7 mouse cellular contexts compared by ENCODE assay signal in the genomic region with DNA sequence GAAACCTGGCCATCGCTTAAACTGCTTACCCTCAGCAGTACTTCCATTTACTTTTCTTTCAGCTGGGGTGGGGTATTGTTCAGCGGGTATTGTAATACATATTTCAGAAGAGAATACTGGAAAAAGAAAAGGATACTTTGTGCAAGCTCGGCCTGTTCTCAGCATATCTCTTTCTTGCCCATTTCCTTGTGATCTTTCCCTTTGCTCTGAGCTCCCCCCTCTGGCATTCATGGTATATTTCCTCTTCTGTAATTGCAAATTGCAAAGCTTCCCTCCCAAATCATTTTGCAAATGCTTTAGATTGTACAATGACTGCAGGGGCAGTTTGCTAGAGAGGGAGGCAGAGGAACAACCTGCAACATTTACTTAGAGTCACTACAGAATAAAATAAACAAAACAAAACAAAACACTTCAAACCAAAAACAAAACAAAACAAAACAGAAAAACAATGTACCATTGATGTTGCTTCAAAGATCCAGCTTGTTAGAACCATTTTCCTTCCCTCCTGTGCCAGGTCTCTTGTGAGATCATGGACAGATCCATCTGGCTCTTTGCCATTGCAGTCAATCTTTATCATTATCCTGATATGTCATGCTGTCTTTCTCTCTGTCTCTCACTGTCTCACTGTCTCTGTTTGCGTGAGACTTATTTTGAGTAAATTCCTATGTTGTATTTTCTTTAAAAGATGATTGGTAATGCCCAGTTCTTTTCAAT.
A peak's percentile ranks its signal among the peaks of the same experiment; 100 is the strongest.
DNase-seq lines count a peak whose midpoint lies in the region.

No protein-coding gene starts in this region.

- DNase-seq in frontal cortex, postnatal 36 days (ENCODE audit: low spot score in 2 of 2) = peak; percentile 10 to 28
- no peak for DNase-seq in frontal cortex, postnatal 14 days (ENCODE audit: low spot score in 2 of 2)
- DNase-seq in lung, postnatal 36 days = peak; percentile 2
- no peak for DNase-seq in lung, postnatal 14 days
- peak; percentile 58 for DNase-seq in brain, embryonic 18.5 days (ENCODE audit: low read depth, low spot score)
- DNase-seq in retina, postnatal 1 day = peak; percentile 46
- DNase-seq in spleen, postnatal 14 days (ENCODE audit: low spot score in 2 of 2) = no peak

Comparison
In these comparisons a context has a peak if more than half of its experiments do, and no peak if none do; other contexts are left out.
1. DNase-seq: peak in frontal cortex, postnatal 36 days (2 of 2), lung, postnatal 36 days (single experiment), brain, embryonic 18.5 days (single experiment) and retina, postnatal 1 day (single experiment); none in frontal cortex, postnatal 14 days (0 of 2), lung, postnatal 14 days (single experiment) and spleen, postnatal 14 days (0 of 2).